Mouse (Mus musculus) heart, adult 2 months (tissue): ENCODE measurements around the gene Rcan1.

Experiments used
- CTCF ChIP-seq: fragments of 200-600 bp; IDR thresholded peaks from 2 replicates; pipeline ENCODE4 v1.8.1; 2022; ENCODE audit warnings: antibody characterized with exemption, mild to moderate bottlenecking, moderate library complexity
- POLR2A ChIP-seq: fragments of 200-500 bp; IDR thresholded peaks from 2 replicates; pipeline ENCODE4 v1.6.1; 2011; ENCODE audit warnings: mild to moderate bottlenecking, low read depth, low read length, control low read depth; ENCODE audit not compliant: insufficient read depth

DNA sequence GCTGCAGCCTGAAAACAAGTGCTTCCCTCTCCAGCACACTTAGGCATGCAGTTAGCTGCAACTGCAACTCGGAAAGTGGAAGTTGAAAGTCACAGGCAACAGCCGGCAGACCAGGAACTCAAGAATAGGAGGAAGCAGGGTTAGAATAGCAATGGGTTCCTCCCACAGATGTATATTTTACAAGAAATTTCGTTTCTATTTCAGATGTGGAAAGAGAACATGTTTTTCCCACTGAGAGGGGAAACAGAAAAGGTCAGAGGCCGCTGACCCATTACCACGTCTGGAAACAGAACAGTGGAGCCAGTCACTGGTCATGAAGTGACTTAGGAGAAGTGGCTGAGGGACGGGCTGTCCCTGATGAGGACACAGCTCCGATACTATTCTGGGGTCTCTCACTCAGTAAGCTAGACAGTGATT is 55.0 kb downstream of the Rcan1 start:
- 0 out of 2 replicates have a peak, but pooled peaks have one; percentile 12 for TF ChIP-seq POLR2A
- no peak for TF ChIP-seq CTCF
